Mouse (Mus musculus) liver, embryonic 16.5 days (tissue): ENCODE data around the gene Usp24. TPM values are rescaled to one million over a fixed set of nuclear protein-coding genes. Genes with fewer than 3 reads are reported as not detected.

Experiments
- ATAC-seq: fragments of 200-750 bp; cut with Nextera tagmentation; 2 replicates; pipeline ENCODE4 v1.8.0; 2017; ENCODE audit warnings: low read depth, mild to moderate bottlenecking, moderate number of reproducible peaks, moderate library complexity
- H3K27ac ChIP-seq: fragments of 300-500 bp; sonication (generic); 2 replicates; pipeline ENCODE4 v1.5.1; 2014; ENCODE audit warnings: mild to moderate bottlenecking, low read length
- H3K27me3 ChIP-seq: fragments of 300-500 bp; sonication (generic); 2 replicates; pipeline ENCODE4 v1.6.1; 2014; ENCODE audit warnings: low read depth, low read length, mixed read lengths; ENCODE audit not compliant: control insufficient read depth, insufficient read depth
- H3K36me3 ChIP-seq: fragments of 300-500 bp; sonication (generic); 2 replicates; pipeline ENCODE4 v1.6.1; 2014; ENCODE audit warnings: mild to moderate bottlenecking; ENCODE audit not compliant: control insufficient read depth, insufficient read depth
- H3K4me1 ChIP-seq: fragments of 300-500 bp; sonication (generic); 2 replicates; pipeline ENCODE4 v1.6.1; 2014; ENCODE audit warnings: low read depth, low read length, mixed read lengths; ENCODE audit not compliant: control insufficient read depth
- H3K4me2 ChIP-seq: fragments of 300-500 bp; sonication (generic); 2 replicates; pipeline ENCODE4 v1.6.1; 2014; ENCODE audit warnings: low read depth, low read length, mixed read lengths
- H3K4me3 ChIP-seq: fragments of 300-500 bp; sonication (generic); 2 replicates; pipeline ENCODE4 v1.5.1; 2014; ENCODE audit warnings: low read depth, mild to moderate bottlenecking, low read length
- H3K9ac ChIP-seq: fragments of 300-500 bp; sonication (generic); 2 replicates; pipeline ENCODE4 v1.6.1; 2014; ENCODE audit warnings: low read depth, low read length
- H3K9me3 ChIP-seq: fragments of 300-500 bp; sonication (generic); replicated peaks from 2 replicates; pipeline ENCODE4 v1.6.1; 2016; ENCODE audit warnings: low read length; ENCODE audit not compliant: control insufficient read depth
- WGBS: fragments of 180-500 bp; shearing (Covaris S2); extraction: QIAGEN DNeasy Blood & Tissue Kit; methylation state at CpG from one replicate; pipeline ENCODE4 v1.1.7; 2014; ENCODE audit not compliant: insufficient replicate concordance; 5-methylcytosine and 5-hydroxymethylcytosine counted together
- polyA plus RNA-seq: library from polyadenylated mRNA; unstranded; fragments of >200 nt; fragmentation: Nextera tagmentation; extraction: Ambion mirVana; gene quantifications from 2 replicates; pipeline ENCODE4 v1.2.1, GENCODE M21; 2015

Usp24 gene
- polyA plus RNA-seq, 1 experiment from 2014 or later: 3.8 TPM

- Histone ChIP-seq H3K9ac (peak overlapping the region; percentile 97), H3K27me3 (no peaks in the 10 kb centered on the region), H3K27ac (peak overlapping the region; percentile 95), H3K4me3 (peak overlapping the region; percentile 97), H3K4me2 (peak overlapping the region; percentile 83), H3K4me1 (peaks cover 49% of the 10 kb centered on the region), H3K9me3 (no peaks in the 10 kb centered on the region), H3K36me3 (no peaks in the 10 kb centered on the region)
- ATAC-seq: peak; percentile 49
- under 1% methylated on average over 81 of the region's 81 CpGs for WGBS
Measured at GRCm38 (mm10) chr4:106316351-106317178, 552 bp downstream of the Usp24 start.

GRCm38 (mm10) chr4:106317179-106318055 lies 1.4 kb downstream of the Usp24 start:
- no peak for ATAC-seq
- peak overlapping the region; percentile 97 for H3K9ac ChIP-seq
- H3K27ac ChIP-seq: peak overlapping the region; percentile 95
- H3K27me3 ChIP-seq: no peaks in the 10 kb centered on the region
- peak overlapping the region; percentile 97 for H3K4me3 ChIP-seq
- no peaks in the 10 kb centered on the region for H3K9me3 ChIP-seq
- H3K4me2 ChIP-seq: peak overlapping the region; percentile 83
- H3K4me1 ChIP-seq: peaks cover 50% of the 10 kb centered on the region
- no peaks in the 10 kb centered on the region for H3K36me3 ChIP-seq
- WGBS: 9% methylated on average over 19 of the region's 19 CpGs

GRCm38 (mm10) chr4:106318208-106318607 lies 2.2 kb downstream of the Usp24 start:
- ATAC-seq: no peak
- H3K4me2 ChIP-seq: peak overlapping the region; percentile 83
- H3K4me3 ChIP-seq: peak overlapping the region; percentile 97
- H3K27ac ChIP-seq: peak overlapping the region; percentile 95; the same call in 1 of the 2 replicates
- no peaks in the 10 kb centered on the region for H3K36me3 ChIP-seq
- H3K27me3 ChIP-seq: no peaks in the 10 kb centered on the region
- no peaks in the 10 kb centered on the region for H3K9me3 ChIP-seq
- peaks cover 56% of the 10 kb centered on the region for H3K4me1 ChIP-seq
- 55% methylated on average over 4 of the region's 4 CpGs for WGBS
- H3K9ac ChIP-seq: peak overlapping the region; percentile 97

- peak overlapping the region; percentile 26; the same call in 1 of the 2 replicates for H3K9ac ChIP-seq
- H3K27ac ChIP-seq: no peak overlapping the region
- H3K9me3 ChIP-seq: no peaks in the 10 kb centered on the region
- no peaks in the 10 kb centered on the region for H3K27me3 ChIP-seq
- no peaks in the 10 kb centered on the region for H3K36me3 ChIP-seq
- 65% methylated on average over 6 of the region's 6 CpGs for WGBS
- no peak overlapping the region for H3K4me3 ChIP-seq
- H3K4me2 ChIP-seq: no peak overlapping the region
- H3K4me1 ChIP-seq: peaks cover 52% of the 10 kb centered on the region
- ATAC-seq: no peak
Measured at GRCm38 (mm10) chr4:106318976-106319375, 3.0 kb downstream of the Usp24 start.

- Histone ChIP-seq H3K9ac (no peak overlapping the region), H3K27me3 (no peaks in the 10 kb centered on the region), H3K4me2 (no peak overlapping the region), H3K4me3 (no peak overlapping the region), H3K9me3 (no peaks in the 10 kb centered on the region), H3K27ac (0 out of 2 replicates have a peak overlapping the region, but pooled peaks have one; percentile 21), H3K4me1 (peaks cover 59% of the 10 kb centered on the region), H3K36me3 (no peaks in the 10 kb centered on the region; the same call in 1 of the 2 replicates)
- no peak for ATAC-seq
- WGBS: 73% methylated on average over 10 of the region's 10 CpGs
Measured at GRCm38 (mm10) chr4:106322846-106323245, 6.8 kb downstream of the Usp24 start.

GRCm38 (mm10) chr4:106323318-106323717 lies 7.3 kb downstream of the Usp24 start:
- ATAC-seq: no peak
- Histone ChIP-seq H3K9ac (no peak overlapping the region), H3K36me3 (no peaks in the 10 kb centered on the region; the same call in 1 of the 2 replicates), H3K4me2 (no peak overlapping the region), H3K9me3 (no peaks in the 10 kb centered on the region), H3K27me3 (no peaks in the 10 kb centered on the region), H3K4me1 (peaks cover 56% of the 10 kb centered on the region), H3K27ac (0 out of 2 replicates have a peak overlapping the region, but pooled peaks have one; percentile 21), H3K4me3 (no peak overlapping the region)
- WGBS: 48% methylated on average over 2 of the region's 2 CpGs

GRCm38 (mm10) chr4:106327436-106327835 lies 11.4 kb downstream of the Usp24 start:
- Histone ChIP-seq H3K9me3 (no peaks in the 10 kb centered on the region), H3K36me3 (no peaks in the 10 kb centered on the region; the same call in 1 of the 2 replicates), H3K27me3 (no peaks in the 10 kb centered on the region), H3K4me2 (peak overlapping the region; percentile 57), H3K9ac (no peak overlapping the region; the same call in 1 of the 2 replicates), H3K27ac (peak overlapping the region; percentile 79), H3K4me3 (peak overlapping the region; percentile 12; the same call in 1 of the 2 replicates), H3K4me1 (peaks cover 53% of the 10 kb centered on the region)
- WGBS: 24% methylated on average over 5 of the region's 5 CpGs
- ATAC-seq: peak; percentile 99

- no peak for ATAC-seq
- Histone ChIP-seq H3K4me2 (no peak overlapping the region), H3K9ac (no peak overlapping the region), H3K27me3 (no peaks in the 10 kb centered on the region), H3K4me1 (peaks cover 56% of the 10 kb centered on the region), H3K9me3 (no peaks in the 10 kb centered on the region), H3K36me3 (no peaks in the 10 kb centered on the region; the same call in 1 of the 2 replicates), H3K27ac (peak overlapping the region; percentile 70), H3K4me3 (no peak overlapping the region)
- 47% methylated on average over 4 of the region's 4 CpGs for WGBS
Measured at GRCm38 (mm10) chr4:106328704-106329103, 12.7 kb downstream of the Usp24 start.
